Mouse (Mus musculus): ENCODE data around the gene Rpa2. TPM values are rescaled to one million over a fixed set of nuclear protein-coding genes. Genes with fewer than 3 reads are reported as not detected.

The Rpa2 gene
- polyA plus RNA-seq (2017; shearing (Covaris generic)) = 120 TPM

DNA sequence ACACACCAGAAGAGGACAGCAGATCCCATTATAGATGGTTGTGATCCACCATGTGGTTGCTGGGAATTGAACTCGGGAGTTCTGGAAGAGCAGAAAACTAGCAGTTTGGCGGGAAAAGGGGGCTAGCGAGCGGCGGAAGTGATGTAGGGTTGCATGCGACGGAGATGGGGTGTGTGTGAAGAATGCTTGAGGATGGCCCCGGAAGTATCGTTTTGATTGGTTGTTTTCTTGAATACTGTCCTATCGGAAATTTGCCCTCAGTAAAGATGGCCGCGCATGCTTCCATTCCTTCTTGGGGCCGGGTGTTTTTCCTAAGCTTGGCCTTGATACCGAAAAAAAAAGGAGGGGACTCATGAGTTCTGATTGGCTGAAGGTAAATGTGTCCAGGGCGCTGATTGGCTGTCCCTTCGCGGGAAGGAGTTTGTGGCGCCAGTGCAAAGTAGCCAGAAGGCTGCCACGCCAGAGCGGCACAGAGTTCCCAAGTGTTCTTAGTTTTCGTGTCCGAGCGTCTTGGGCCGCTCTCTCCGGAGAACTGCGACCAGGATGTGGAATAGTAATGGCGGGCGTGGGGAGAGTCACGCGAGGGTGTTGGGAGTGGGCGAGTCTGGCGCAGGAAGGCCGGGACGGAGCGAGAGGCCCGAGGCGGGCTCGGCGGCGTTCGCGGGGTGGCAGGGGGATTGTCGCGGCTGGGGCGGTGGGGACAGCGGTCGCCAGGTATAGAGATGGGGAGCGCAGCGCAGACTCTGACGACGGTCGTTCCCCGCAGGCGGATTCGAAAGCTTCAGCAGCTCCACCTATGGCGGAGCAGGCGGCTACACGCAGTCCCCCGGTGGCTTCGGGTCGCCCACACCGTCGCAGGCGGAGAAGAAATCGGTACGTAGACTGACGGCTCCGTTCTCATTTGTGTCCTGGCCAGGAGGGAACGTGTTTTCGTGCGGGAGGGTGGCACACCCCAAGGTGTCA is at the start of gene Rpa2:
Gene Rpa2, plus strand, starts transcription at position 419 of the 963 bp plus-strand sequence.

DNA sequence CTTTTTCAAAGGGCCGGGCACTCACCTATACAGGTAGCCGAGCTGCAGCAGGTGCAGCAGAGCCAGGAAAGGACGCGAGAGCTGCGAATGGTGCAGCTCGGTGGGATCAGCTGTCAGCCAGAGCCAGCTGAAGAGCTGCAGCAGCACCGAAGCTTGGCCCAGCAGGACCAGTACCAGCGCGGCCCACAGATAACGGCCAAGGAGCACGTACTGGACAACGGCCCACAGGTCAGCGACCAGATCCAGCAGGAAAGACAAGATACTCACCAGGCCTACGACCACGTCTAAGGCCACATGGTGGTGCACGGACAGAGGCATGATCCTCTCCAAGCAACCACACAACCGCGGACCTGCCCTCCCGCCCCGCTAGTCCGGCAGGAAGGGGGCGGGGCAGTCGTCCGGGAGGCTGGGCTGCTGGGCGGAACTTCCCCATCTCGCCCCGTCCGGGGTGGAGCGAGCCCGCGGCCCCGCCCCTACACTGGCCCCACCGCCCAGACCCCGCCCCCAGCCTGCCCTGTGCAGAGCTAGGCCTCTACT is 35.9 kb upstream of the Rpa2 start, which contains the start of gene Xkr8:
Gene Xkr8, minus strand, starts transcription at position 399 of the 537 bp plus-strand sequence.

DNA sequence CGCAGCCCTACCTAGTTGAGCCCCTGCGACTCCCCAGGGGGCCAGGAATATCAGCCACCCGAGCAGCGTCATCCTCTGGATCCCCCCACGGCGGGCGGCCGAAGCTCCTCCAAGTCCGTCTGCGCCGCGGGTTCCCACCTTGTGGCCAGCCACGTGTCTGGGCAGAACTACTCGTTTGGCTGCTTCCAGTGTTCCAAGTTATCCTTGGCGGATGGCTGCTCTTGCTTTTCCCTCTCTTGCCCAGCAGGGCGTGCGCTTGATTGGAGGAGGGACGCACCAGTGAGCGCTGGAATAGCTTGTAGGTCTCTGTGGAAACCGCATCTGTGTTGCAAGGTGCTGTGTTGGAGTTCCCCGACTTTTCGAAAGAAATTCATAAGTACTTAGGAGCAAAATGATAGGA is 11.2 kb upstream of the Rpa2 start, which contains the start of gene Smpdl3b:
Gene Smpdl3b, minus strand, starts transcription at position 279 of the 400 bp plus-strand sequence.

DNA sequence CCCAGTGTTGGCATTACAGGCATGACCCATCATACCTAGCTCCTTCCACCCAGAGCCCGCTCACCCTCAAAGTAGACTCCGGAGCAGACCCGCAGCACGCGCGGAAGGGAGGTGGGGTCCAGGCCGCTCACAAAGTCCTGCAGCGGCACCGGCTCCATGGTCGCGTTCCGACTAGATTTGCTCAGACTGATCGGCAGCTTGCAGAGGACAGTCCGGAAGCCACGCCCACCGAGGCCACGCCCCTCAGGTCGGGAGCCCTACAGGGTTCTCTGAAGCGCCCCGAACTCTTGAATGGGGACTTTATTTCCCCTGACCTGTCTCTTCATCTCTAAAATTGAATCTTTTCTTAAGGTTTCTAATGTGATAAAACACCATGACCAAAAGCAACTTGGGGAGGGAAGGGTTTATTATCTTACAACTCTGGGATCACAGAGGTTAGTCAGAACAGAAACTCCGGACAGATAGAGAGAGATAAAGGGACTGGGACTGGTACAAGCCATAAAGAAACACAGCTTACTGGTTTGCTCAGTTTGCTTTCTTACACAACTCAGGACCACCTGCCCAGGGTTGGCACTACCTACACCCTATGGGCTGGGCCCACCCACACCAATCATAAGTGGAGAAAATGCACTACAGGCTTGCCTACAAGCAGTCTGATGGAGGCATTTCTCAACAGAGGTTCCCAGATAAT is 28.2 kb downstream of the Rpa2 start, which contains the start of gene Themis2:
Gene Themis2, minus strand, starts transcription at position 192 of the 691 bp plus-strand sequence.

Other genes with a start within 250 kb of the Rpa2 start
- 85.5 TPM for gene Atpif1, start 234.7 kb upstream of the Rpa2 start, polyA plus RNA-seq (2017; shearing (Covaris generic))
- 198 TPM for gene Dnajc8, start 232.8 kb upstream of the Rpa2 start, polyA plus RNA-seq (2017; shearing (Covaris generic))
- 0.20 TPM for gene Ptafr, start 204.3 kb upstream of the Rpa2 start, polyA plus RNA-seq (2017; shearing (Covaris generic))
- gene Eya3, start 129.3 kb upstream of the Rpa2 start, polyA plus RNA-seq (2017; shearing (Covaris generic)) = 37.3 TPM
- gene Xkr8, start 35.8 kb upstream of the Rpa2 start, polyA plus RNA-seq (2017; shearing (Covaris generic)) = 1.1 TPM
- 9.7 TPM for gene Smpdl3b, start 11.1 kb upstream of the Rpa2 start, polyA plus RNA-seq (2017; shearing (Covaris generic))
- 5.3 TPM for gene Themis2, start 28.1 kb downstream of the Rpa2 start, polyA plus RNA-seq (2017; shearing (Covaris generic))
- gene Ppp1r8, start 74.8 kb downstream of the Rpa2 start, polyA plus RNA-seq (2017; shearing (Covaris generic)) = 35.2 TPM
- 30.1 TPM for gene Stx12, start 116.2 kb downstream of the Rpa2 start, polyA plus RNA-seq (2017; shearing (Covaris generic))
- gene Fam76a, start 154.2 kb downstream of the Rpa2 start, polyA plus RNA-seq (2017; shearing (Covaris generic)) = 54.4 TPM
- 0.55 TPM for gene Fgr, start 205.8 kb downstream of the Rpa2 start, polyA plus RNA-seq (2017; shearing (Covaris generic))
- 5.4 TPM for gene Ahdc1, start 242.9 kb downstream of the Rpa2 start, polyA plus RNA-seq (2017; shearing (Covaris generic))